29 mouse cellular contexts compared by ENCODE assay signal in genomic region chr5:44863887-44864286, GRCm38 (mm10).
A peak's percentile ranks its signal among the peaks of the same experiment; 100 is the strongest.
DNase-seq lines count a peak whose midpoint lies in the region; ATAC-seq lines count a peak whose summit lies in the region.
"Had no signal": no experiment of that assay in that cellular context is flagged by ENCODE, and none has a peak within 500 bp of the region (broad histone marks: within the 10 kb centered on the region; RNA-seq: fewer than 3 reads in every experiment).

No protein-coding gene starts in this region.

- H3K27me3 ChIP-seq in forebrain, embryonic 14.5 days (replicated peaks; ENCODE audit: control insufficient read depth, insufficient read depth, low read length) = no peaks in the 10 kb centered on the region
- no peaks in the 10 kb centered on the region for H3K27me3 ChIP-seq in forebrain, embryonic 16.5 days (replicated peaks; ENCODE audit: control insufficient read depth, insufficient read depth, low read length)
- no peaks in the 10 kb centered on the region for H3K27me3 ChIP-seq in midbrain, embryonic 10.5 days (ENCODE audit: low read depth, poor library complexity, severe bottlenecking)
- no peaks in the 10 kb centered on the region for H3K27me3 ChIP-seq in midbrain, embryonic 14.5 days (ENCODE audit: control insufficient read depth, insufficient read depth, low read length)
- H3K27me3 ChIP-seq in embryonic facial prominence, embryonic 14.5 days (replicated peaks; ENCODE audit: control insufficient read depth, insufficient read depth, low read length) = no peaks in the 10 kb centered on the region
- H3K27me3 ChIP-seq: CH12.LX; embryonic facial prominence, embryonic 15.5 days; forebrain, embryonic 15.5 days; heart, embryonic 12.5 days; heart, embryonic 15.5 days; hindbrain, embryonic 13.5 days; intestine, embryonic 15.5 days; Patski had no signal

- no peak overlapping the region for H3K27ac ChIP-seq in forebrain, embryonic 14.5 days (ENCODE audit: low read depth, low read length)
- H3K27ac ChIP-seq in forebrain, embryonic 16.5 days (ENCODE audit: low read length) = no peak overlapping the region
- H3K27ac ChIP-seq in midbrain, embryonic 10.5 days (replicated peaks) = 0 out of 2 replicates have a peak overlapping the region, but pooled peaks have one; percentile 28
- no peak overlapping the region for H3K27ac ChIP-seq in midbrain, embryonic 14.5 days (replicated peaks; ENCODE audit: low read depth, low read length)
- no peak overlapping the region for H3K27ac ChIP-seq in embryonic facial prominence, embryonic 14.5 days (replicated peaks; ENCODE audit: low read depth, low read length)
- H3K27ac ChIP-seq: embryonic facial prominence, embryonic 15.5 days; forebrain, embryonic 15.5 days; heart, embryonic 15.5 days; hindbrain, embryonic 10.5 days; intestine, embryonic 15.5 days had no signal

- ATAC-seq in forebrain, embryonic 14.5 days = no peak
- ATAC-seq in forebrain, embryonic 16.5 days = no peak
- ATAC-seq in midbrain, embryonic 14.5 days (ENCODE audit: low FRiP score, low TSS enrichment) = no peak
- no peak for ATAC-seq in embryonic facial prominence, embryonic 14.5 days (ENCODE audit: low read depth)
- ATAC-seq: forebrain, embryonic 15.5 days; hindbrain, embryonic 16.5 days; intestine, embryonic 15.5 days; Patski had no signal

- H3K36me3 ChIP-seq in forebrain, embryonic 14.5 days (ENCODE audit: control insufficient read depth, insufficient read depth, low read length) = no peaks in the 10 kb centered on the region
- no peaks in the 10 kb centered on the region for H3K36me3 ChIP-seq in forebrain, embryonic 16.5 days (ENCODE audit: control insufficient read depth, insufficient read depth)
- H3K36me3 ChIP-seq in midbrain, embryonic 10.5 days = no peaks in the 10 kb centered on the region
- H3K36me3 ChIP-seq in midbrain, embryonic 14.5 days (ENCODE audit: control insufficient read depth, insufficient read depth, low read length) = no peaks in the 10 kb centered on the region
- H3K36me3 ChIP-seq in embryonic facial prominence, embryonic 14.5 days (ENCODE audit: control insufficient read depth, insufficient read depth, low read length) = no peaks in the 10 kb centered on the region
- H3K36me3 ChIP-seq: embryonic facial prominence, embryonic 15.5 days; forebrain, embryonic 15.5 days; G1E; heart, embryonic 12.5 days; heart, embryonic 15.5 days; hindbrain, embryonic 10.5 days; hindbrain, embryonic 13.5 days; intestine, embryonic 15.5 days had no signal

- peak; percentile 4 for DNase-seq in forebrain, embryonic 14.5 days (ENCODE audit: low spot score)
- no peak for DNase-seq in midbrain, embryonic 10.5 days (ENCODE audit: low spot score)
- no peak for DNase-seq in midbrain, embryonic 14.5 days
- peak; percentile 71 for DNase-seq in brain, adult 2 months (ENCODE audit: low read depth, low spot score)
- DNase-seq in embryonic facial prominence, embryonic 14.5 days (ENCODE audit: low spot score) = peak; percentile 14
- DNase-seq in adrenal gland, postnatal 4 days (ENCODE audit: low spot score in 2 of 2) = no peak
- DNase-seq: adrenal gland, adult 2 months; adrenal gland, postnatal 14 days; B cell, adult 2 months; cerebellum, adult 11 months; cerebellum, adult 2 months; cerebellum, adult 9-11 months; cerebellum, postnatal 25 days; gastrocnemius, postnatal 25 days; heart, adult 18-20 months; heart, postnatal 10 days; heart, postnatal 36 days had no signal

- no peak overlapping the region for H3K4me3 ChIP-seq in forebrain, embryonic 14.5 days (ENCODE audit: low read depth, low read length)
- no peak overlapping the region for H3K4me3 ChIP-seq in forebrain, embryonic 16.5 days (replicated peaks; ENCODE audit: low read length)
- H3K4me3 ChIP-seq in midbrain, embryonic 10.5 days = no peak overlapping the region
- H3K4me3 ChIP-seq in midbrain, embryonic 14.5 days (replicated peaks; ENCODE audit: low read depth, low read length) = no peak overlapping the region
- no peak overlapping the region for H3K4me3 ChIP-seq in embryonic facial prominence, embryonic 14.5 days (ENCODE audit: low read depth, low read length)
- H3K4me3 ChIP-seq: embryonic facial prominence, embryonic 15.5 days; forebrain, embryonic 15.5 days; heart, embryonic 12.5 days; heart, embryonic 15.5 days; hindbrain, embryonic 10.5 days; hindbrain, embryonic 13.5 days; intestine, embryonic 15.5 days had no signal

- no peaks in the 10 kb centered on the region for H3K4me1 ChIP-seq in forebrain, embryonic 14.5 days (ENCODE audit: control insufficient read depth, insufficient read depth, low read length)
- no peaks in the 10 kb centered on the region for H3K4me1 ChIP-seq in forebrain, embryonic 16.5 days (replicated peaks; ENCODE audit: control insufficient read depth, insufficient read depth, low read length)
- H3K4me1 ChIP-seq in midbrain, embryonic 10.5 days = peaks cover 9% of the 10 kb centered on the region; the same call in 1 of the 2 replicates
- peaks cover 5% of the 10 kb centered on the region; the same call in 1 of the 2 replicates for H3K4me1 ChIP-seq in midbrain, embryonic 14.5 days (ENCODE audit: control insufficient read depth, insufficient read depth, low read length)
- H3K4me1 ChIP-seq in embryonic facial prominence, embryonic 14.5 days (ENCODE audit: control insufficient read depth, insufficient read depth, low read length) = no peaks in the 10 kb centered on the region
- H3K4me1 ChIP-seq: forebrain, embryonic 15.5 days; heart, embryonic 12.5 days; heart, embryonic 15.5 days; hindbrain, embryonic 10.5 days; hindbrain, embryonic 13.5 days; intestine, embryonic 15.5 days had no signal

- no peak overlapping the region for H3K9ac ChIP-seq in forebrain, embryonic 14.5 days (ENCODE audit: low read length)
- no peak overlapping the region for H3K9ac ChIP-seq in forebrain, embryonic 16.5 days (replicated peaks; ENCODE audit: low read depth, low read length)
- H3K9ac ChIP-seq in midbrain, embryonic 14.5 days (replicated peaks; ENCODE audit: low read length) = no peak overlapping the region
- no peak overlapping the region for H3K9ac ChIP-seq in embryonic facial prominence, embryonic 14.5 days (ENCODE audit: low read depth, low read length)
- H3K9ac ChIP-seq: embryonic facial prominence, embryonic 15.5 days; forebrain, embryonic 15.5 days; heart, embryonic 12.5 days; heart, embryonic 15.5 days; hindbrain, embryonic 13.5 days; intestine, embryonic 15.5 days had no signal

- H3K4me2 ChIP-seq in forebrain, embryonic 14.5 days (ENCODE audit: low read length) = no peak overlapping the region
- H3K4me2 ChIP-seq in forebrain, embryonic 16.5 days (ENCODE audit: low read length) = no peak overlapping the region
- no peak overlapping the region for H3K4me2 ChIP-seq in midbrain, embryonic 14.5 days (ENCODE audit: low read length)
- no peak overlapping the region for H3K4me2 ChIP-seq in embryonic facial prominence, embryonic 14.5 days (ENCODE audit: low read depth, low read length)
- H3K4me2 ChIP-seq: embryonic facial prominence, embryonic 15.5 days; forebrain, embryonic 15.5 days; heart, embryonic 12.5 days; heart, embryonic 15.5 days; hindbrain, embryonic 13.5 days; intestine, embryonic 15.5 days had no signal

- no peaks in the 10 kb centered on the region for H3K9me3 ChIP-seq in forebrain, embryonic 14.5 days (replicated peaks; ENCODE audit: control insufficient read depth, low read length)
- no peaks in the 10 kb centered on the region for H3K9me3 ChIP-seq in forebrain, embryonic 16.5 days (ENCODE audit: control insufficient read depth, low read length)
- no peaks in the 10 kb centered on the region for H3K9me3 ChIP-seq in midbrain, embryonic 10.5 days (replicated peaks)
- no peaks in the 10 kb centered on the region for H3K9me3 ChIP-seq in midbrain, embryonic 14.5 days (ENCODE audit: control insufficient read depth, low read length)
- H3K9me3 ChIP-seq in embryonic facial prominence, embryonic 14.5 days (ENCODE audit: control insufficient read depth, low read length) = no peaks in the 10 kb centered on the region
- H3K9me3 ChIP-seq: embryonic facial prominence, embryonic 15.5 days; forebrain, embryonic 15.5 days; G1E; heart, embryonic 12.5 days; heart, embryonic 15.5 days; hindbrain, embryonic 10.5 days; hindbrain, embryonic 13.5 days; intestine, embryonic 15.5 days had no signal

- 46% methylated on average over 3 of the region's 3 CpGs for WGBS in forebrain, embryonic 14.5 days
- 33% methylated on average over 3 of the region's 3 CpGs for WGBS in forebrain, embryonic 16.5 days
- WGBS in midbrain, embryonic 10.5 days = 52% methylated on average over 3 of the region's 3 CpGs
- WGBS in midbrain, embryonic 14.5 days = 58% methylated on average over 3 of the region's 3 CpGs
- WGBS in embryonic facial prominence, embryonic 14.5 days = 23% methylated on average over 3 of the region's 3 CpGs

Comparison
In these comparisons a context has a peak if more than half of its experiments do, and no peak if none do; other contexts are left out.
1. DNase-seq: peak in forebrain, embryonic 14.5 days (single experiment), brain, adult 2 months (single experiment) and embryonic facial prominence, embryonic 14.5 days (single experiment); none in midbrain, embryonic 10.5 days (single experiment), midbrain, embryonic 14.5 days (single experiment) and adrenal gland, postnatal 4 days (0 of 2).